Comparison of ENCODE assay signal across 25 mouse cellular contexts in genomic region chr5:53460196-53460595, GRCm38 (mm10). TPM values are rescaled to one million over a fixed set of nuclear protein-coding genes. Genes with fewer than 3 reads are reported as not detected.
A peak's percentile ranks its signal among the peaks of the same experiment; 100 is the strongest.
DNase-seq lines count a peak whose midpoint lies in the region; TF ChIP-seq lines count a peak whose summit lies in the region.
"Had no signal": no experiment of that assay in that cellular context is flagged by ENCODE, and none has a peak within 500 bp of the region (broad histone marks: within the 10 kb centered on the region; RNA-seq: fewer than 3 reads in every experiment).

No protein-coding gene starts in this region.

- no peak overlapping the region for H3K4me3 ChIP-seq in gastrocnemius, adult 2 months
- H3K4me3 ChIP-seq in bone marrow macrophage, adult 2 months (ENCODE audit: insufficient read depth, low read length), result no peak overlapping the region
- H3K4me3 ChIP-seq: embryonic facial prominence, embryonic 10.5 days; embryonic facial prominence, embryonic 13.5 days; heart, adult 2 months; heart, embryonic 10.5 days; heart, embryonic 13.5 days; hindbrain, embryonic 12.5 days; intestine, embryonic 15.5 days had no signal

- DNase-seq in gastrocnemius, adult 2 months, result peak; percentile 16
- DNase-seq in gastrocnemius, adult 18-20 months (ENCODE audit: low spot score), result no peak
- DNase-seq in NIH3T3 (ENCODE audit: low read depth), result peak; percentile 76
- no peak for DNase-seq in embryo, embryonic 9.5 days (ENCODE audit: extremely low spot score)
- no peak for DNase-seq in thymus, postnatal 36 days
- DNase-seq in kidney, postnatal 25 days, result no peak
- DNase-seq: adrenal gland, adult 2 months; adrenal gland, postnatal 14 days; cerebellum, adult 11-12 months; cerebellum, adult 9-10 months; cerebellum, postnatal 25 days; forebrain, postnatal 0 days; gastrocnemius, postnatal 10 days; gastrocnemius, postnatal 36 days; heart, adult 2 months; heart, postnatal 14 days; heart, postnatal 4 days; kidney, adult 11 months had no signal

- H3K27ac ChIP-seq in gastrocnemius, adult 2 months, result 0 out of 2 replicates have a peak overlapping the region, but pooled peaks have one; percentile 6
- peak overlapping the region; percentile 24; the same call in 1 of the 2 replicates for H3K27ac ChIP-seq in bone marrow macrophage, adult 2 months (ENCODE audit: insufficient read depth, low read depth, low read length)
- H3K27ac ChIP-seq: embryonic facial prominence, embryonic 10.5 days; embryonic facial prominence, embryonic 13.5 days; heart, adult 2 months; heart, embryonic 10.5 days; heart, embryonic 13.5 days; hindbrain, embryonic 12.5 days; intestine, embryonic 15.5 days had no signal

- TF ChIP-seq CTCF in gastrocnemius, adult 2 months (IDR thresholded peaks at IDR 0.05), result no peak
- no peak for TF ChIP-seq CTCF in bone marrow macrophage, adult 2 months (IDR thresholded peaks at IDR 0.05; ENCODE audit: low read depth, low read length)

- peaks cover 45% of the 10 kb centered on the region for H3K4me1 ChIP-seq in bone marrow macrophage, adult 2 months (ENCODE audit: control insufficient read depth, insufficient read depth, low read length)
- H3K4me1 ChIP-seq: embryonic facial prominence, embryonic 13.5 days; heart, embryonic 10.5 days; hindbrain, embryonic 12.5 days had no signal

- no peak for TF ChIP-seq POLR2A in bone marrow macrophage, adult 2 months (IDR thresholded peaks at IDR 0.05; ENCODE audit: borderline replicate concordance, low read depth, low read length)

- intact Hi-C loops in gastrocnemius, adult 2 months (cut with DNase I), result no loop called here

RNA-seq across cellular contexts. Expression of gene Rbpj, which starts 5.8 kb away (rescaled TPM):
- 10 to 100 TPM; 20.9 to 21.7 TPM for total RNA-seq in gastrocnemius, adult 2 months (2021)
- total RNA-seq in gastrocnemius, adult 18-20 months (2021), result 10 to 100 TPM; 17.1 to 18.0 TPM
- polyA plus RNA-seq in bone marrow macrophage, adult 2 months (2012; ENCODE audit: insufficient read depth, insufficient read length, missing spikeins), result 125 and 136 TPM in 2 replicates

Comparison
In these comparisons a context has a peak if more than half of its experiments do, and no peak if none do; other contexts are left out.
1. DNase-seq: peak in gastrocnemius, adult 2 months (single experiment) and NIH3T3 (single experiment); none in gastrocnemius, adult 18-20 months (single experiment), embryo, embryonic 9.5 days (single experiment), thymus, postnatal 36 days (0 of 2) and kidney, postnatal 25 days (0 of 2).